Mouse (Mus musculus) embryonic facial prominence, embryonic 11.5 days (tissue): ENCODE measurements at regions not wholly inside any gene's neighbourhood (a gene's known extent, or its start where the extent isn't known, plus 50 kb on each side); places are given as distances from the start of the nearest gene placed in this dataset.

Experiments
- ATAC-seq: fragments of 200-750 bp; cut with Nextera tagmentation; replicated peaks from 2 replicates; pipeline ENCODE4 v1.8.0; 2017; ENCODE audit warnings: low read depth; ENCODE audit not compliant: insufficient number of reproducible peaks, low FRiP score, low TSS enrichment
- DNase-seq: peaks from one replicate; pipeline ENCODE4 v3.0.0-alpha.2; 2015; ENCODE audit warnings: low spot score
- H3K27ac ChIP-seq: fragments of 300-500 bp; sonication (generic); replicated peaks from 2 replicates; pipeline ENCODE4 v1.5.1; 2014; ENCODE audit warnings: mild to moderate bottlenecking, low read depth, low read length, control low read depth
- H3K27me3 ChIP-seq: fragments of 300-500 bp; sonication (generic); 2 replicates; pipeline ENCODE4 v1.6.1; 2014; ENCODE audit warnings: mild to moderate bottlenecking, low read length, moderate library complexity, mixed read lengths; ENCODE audit not compliant: control insufficient read depth, insufficient read depth
- H3K36me3 ChIP-seq: fragments of 300-500 bp; sonication (generic); replicated peaks from 2 replicates; pipeline ENCODE4 v1.6.1; 2014; ENCODE audit warnings: low read depth, mild to moderate bottlenecking, low read length, moderate library complexity, mixed read lengths; ENCODE audit not compliant: control insufficient read depth, insufficient read depth
- H3K4me1 ChIP-seq: fragments of 300-500 bp; sonication (generic); 2 replicates; pipeline ENCODE4 v1.6.1; 2014; ENCODE audit warnings: low read length, mixed read lengths; ENCODE audit not compliant: control insufficient read depth, insufficient read depth
- H3K4me2 ChIP-seq: fragments of 300-500 bp; sonication (generic); 2 replicates; pipeline ENCODE4 v1.6.1; 2014; ENCODE audit warnings: low read depth, mild to moderate bottlenecking, control low read depth, low read length, moderate library complexity
- H3K4me3 ChIP-seq: fragments of 300-500 bp; sonication (generic); 2 replicates; pipeline ENCODE4 v1.5.1; 2014; ENCODE audit warnings: low read depth, low read length, control low read depth
- H3K9ac ChIP-seq: fragments of 300-500 bp; sonication (generic); replicated peaks from 2 replicates; pipeline ENCODE4 v1.6.1; 2014; ENCODE audit warnings: mild to moderate bottlenecking, control low read depth, low read length
- H3K9me3 ChIP-seq: fragments of 300-500 bp; sonication (generic); replicated peaks from 2 replicates; pipeline ENCODE4 v1.6.1; 2016; ENCODE audit warnings: mild to moderate bottlenecking, low read length, inconsistent platforms, mixed read lengths; ENCODE audit not compliant: control insufficient read depth
- WGBS: fragments of 180-500 bp; shearing (Covaris S2); extraction: QIAGEN DNeasy Blood & Tissue Kit; methylation state at CpG from one replicate; pipeline ENCODE4 v1.1.7; 2014; 5-methylcytosine and 5-hydroxymethylcytosine counted together

GRCm38 (mm10) chr10:24446168-24446567 lies 149.1 kb upstream of the Ccn2 start:
- H3K27ac ChIP-seq: no peak overlapping the region
- WGBS: 66% methylated on average over 8 of the region's 8 CpGs
- H3K9ac ChIP-seq: no peak overlapping the region
- no peak overlapping the region for H3K4me2 ChIP-seq
- H3K4me1 ChIP-seq: no peaks in the 10 kb centered on the region
- H3K9me3 ChIP-seq: no peaks in the 10 kb centered on the region
- ATAC-seq (no peak), DNase-seq (no peak)
- no peaks in the 10 kb centered on the region for H3K36me3 ChIP-seq
- H3K4me3 ChIP-seq: no peak overlapping the region
- no peaks in the 10 kb centered on the region for H3K27me3 ChIP-seq

- Histone ChIP-seq H3K36me3 (no peaks in the 10 kb centered on the region), H3K4me1 (no peaks in the 10 kb centered on the region), H3K27me3 (no peaks in the 10 kb centered on the region), H3K9ac (no peak overlapping the region), H3K9me3 (no peaks in the 10 kb centered on the region), H3K4me3 (no peak overlapping the region), H3K27ac (no peak overlapping the region), H3K4me2 (no peak overlapping the region)
- 76% methylated on average over 6 of the region's 6 CpGs for WGBS
- DNase-seq (no peak), ATAC-seq (no peak)
These were observed 148.1 kb upstream of the Ccn2 start for GRCm38 (mm10) chr10:24447135-24447534.

- H3K27ac ChIP-seq: no peak overlapping the region
- no peaks in the 10 kb centered on the region for H3K4me1 ChIP-seq
- H3K4me2 ChIP-seq: no peak overlapping the region
- H3K9me3 ChIP-seq: no peaks in the 10 kb centered on the region
- 78% methylated on average over 9 of the region's 9 CpGs for WGBS
- ATAC-seq: no peak
- no peak for DNase-seq
- H3K36me3 ChIP-seq: no peaks in the 10 kb centered on the region
- H3K27me3 ChIP-seq: no peaks in the 10 kb centered on the region
- no peak overlapping the region for H3K9ac ChIP-seq
- H3K4me3 ChIP-seq: no peak overlapping the region
These were observed 147.2 kb upstream of the Ccn2 start for GRCm38 (mm10) chr10:24448001-24448561.

DNA sequence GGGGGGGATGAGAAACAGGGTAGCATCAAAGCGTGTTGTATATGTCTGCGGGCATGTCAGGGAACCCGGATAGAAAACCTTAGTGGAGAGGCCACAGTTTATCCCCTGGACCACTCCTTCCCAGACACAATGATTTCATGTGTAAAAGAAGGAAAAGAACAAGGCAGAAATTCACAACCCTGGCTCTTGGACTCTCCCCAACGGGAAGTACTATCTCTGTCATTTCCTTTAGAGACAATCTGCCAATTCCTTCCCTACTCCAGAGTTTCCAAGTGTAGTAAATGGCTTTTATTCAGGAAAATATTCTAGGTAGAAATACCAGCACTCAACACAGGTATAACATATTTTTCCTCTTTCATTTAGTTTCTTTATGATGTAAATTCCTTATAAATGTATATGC lies 141.7 kb upstream of the Ccn2 start:
- no peak overlapping the region for H3K4me3 ChIP-seq
- no peak for ATAC-seq
- no peaks in the 10 kb centered on the region for H3K9me3 ChIP-seq
- no peaks in the 10 kb centered on the region for H3K4me1 ChIP-seq
- no peak for DNase-seq
- no peak overlapping the region for H3K9ac ChIP-seq
- H3K4me2 ChIP-seq: no peak overlapping the region
- H3K27me3 ChIP-seq: no peaks in the 10 kb centered on the region
- H3K27ac ChIP-seq: no peak overlapping the region
- H3K36me3 ChIP-seq: no peaks in the 10 kb centered on the region
- 85% methylated on average over 4 of the region's 4 CpGs for whole genome bisulfite sequencing

DNA sequence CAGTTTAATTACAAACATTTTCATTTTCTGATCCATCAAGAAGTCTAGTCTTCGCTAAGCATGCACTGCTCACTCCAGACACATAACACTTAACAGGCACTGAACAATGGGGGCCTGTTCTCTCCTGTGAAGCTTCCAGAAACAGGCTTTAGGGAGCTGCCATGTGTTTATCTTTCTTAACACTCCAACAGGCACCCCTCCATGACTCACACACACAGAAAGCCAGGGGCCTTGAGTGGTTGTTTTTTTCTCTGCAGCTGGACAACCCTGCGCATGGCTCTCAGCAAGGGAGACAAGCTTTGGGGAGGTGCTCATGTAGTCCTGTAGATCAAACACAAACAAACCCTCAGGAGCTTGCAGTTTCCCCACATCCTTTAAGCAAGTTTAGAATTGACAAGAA lies 136.6 kb upstream of the Ccn2 start:
- no peaks in the 10 kb centered on the region for H3K4me1 ChIP-seq
- ATAC-seq (no peak), DNase-seq (peak; percentile 15)
- H3K9me3 ChIP-seq: no peaks in the 10 kb centered on the region
- H3K27ac ChIP-seq: no peak overlapping the region
- no peaks in the 10 kb centered on the region for H3K27me3 ChIP-seq
- no peak overlapping the region for H3K4me3 ChIP-seq
- H3K9ac ChIP-seq: no peak overlapping the region
- WGBS: 39% methylated on average over 2 of the region's 2 CpGs
- H3K36me3 ChIP-seq: no peaks in the 10 kb centered on the region
- no peak overlapping the region for H3K4me2 ChIP-seq

- WGBS: 94% methylated on average over 1 of the region's 1 CpGs
- H3K4me1 ChIP-seq: no peaks in the 10 kb centered on the region
- ATAC-seq: no peak
These were observed 131.4 kb upstream of the Ccn2 start for GRCm38 (mm10) chr10:24463873-24464272.

GRCm38 (mm10) chr10:24464377-24464776 lies 130.9 kb upstream of the Ccn2 start:
- no peak for DNase-seq
- H3K9ac ChIP-seq: no peak overlapping the region
- no peaks in the 10 kb centered on the region for H3K27me3 ChIP-seq
- H3K27ac ChIP-seq: no peak overlapping the region
- ATAC-seq: no peak
- H3K4me2 ChIP-seq: no peak overlapping the region
- H3K4me3 ChIP-seq: no peak overlapping the region
- 63% methylated on average over 3 of the region's 3 CpGs for WGBS
- no peaks in the 10 kb centered on the region for H3K4me1 ChIP-seq
- H3K9me3 ChIP-seq: no peaks in the 10 kb centered on the region
- no peaks in the 10 kb centered on the region for H3K36me3 ChIP-seq

More at GRCm38 (mm10) chr10:24463873-24464272, 131.4 kb upstream of the Ccn2 start:
- no peak overlapping the region for H3K27ac ChIP-seq
- H3K36me3 ChIP-seq: no peaks in the 10 kb centered on the region
- no peak overlapping the region for H3K4me3 ChIP-seq
- no peak overlapping the region for H3K4me2 ChIP-seq
- H3K9ac ChIP-seq: no peak overlapping the region
- H3K9me3 ChIP-seq: no peaks in the 10 kb centered on the region
- DNase-seq: no peak
- H3K27me3 ChIP-seq: no peaks in the 10 kb centered on the region

GRCm38 (mm10) chr10:24469741-24470140 lies 125.5 kb upstream of the Ccn2 start:
- no peaks in the 10 kb centered on the region for H3K27me3 ChIP-seq
- H3K4me1 ChIP-seq: no peaks in the 10 kb centered on the region
- H3K4me3 ChIP-seq: no peak overlapping the region
- no peaks in the 10 kb centered on the region for H3K9me3 ChIP-seq
- no peak for DNase-seq
- WGBS: 89% methylated on average over 1 of the region's 1 CpGs
- H3K4me2 ChIP-seq: no peak overlapping the region
- H3K27ac ChIP-seq: no peak overlapping the region
- ATAC-seq: no peak
- no peaks in the 10 kb centered on the region for H3K36me3 ChIP-seq
- no peak overlapping the region for H3K9ac ChIP-seq
